Mouse (Mus musculus) small intestine, adult 2 months (tissue): ENCODE data around the gene Larp1. TPM values are rescaled to one million over a fixed set of nuclear protein-coding genes. Genes with fewer than 3 reads are reported as not detected.

ENCODE experiments used
- H3K27ac ChIP-seq: fragments of 200-500 bp; 2 replicates; pipeline ENCODE4 v1.5.1; 2012; ENCODE audit warnings: low read depth, low read length, control low read depth, inconsistent platforms; ENCODE audit not compliant: insufficient read depth
- H3K27me3 ChIP-seq: fragments of 200-500 bp; 2 replicates; pipeline ENCODE4 v1.6.1; 2012; ENCODE audit warnings: mild to moderate bottlenecking, moderate library complexity, low read length, inconsistent platforms; ENCODE audit not compliant: control insufficient read depth, insufficient read depth
- H3K36me3 ChIP-seq: fragments of 200-500 bp; 2 replicates; pipeline ENCODE4 v1.6.1; 2012; ENCODE audit warnings: mild to moderate bottlenecking, low read length, control low read depth, inconsistent platforms; ENCODE audit not compliant: control insufficient read depth, insufficient read depth
- H3K4me1 ChIP-seq: fragments of 200-500 bp; 2 replicates; pipeline ENCODE4 v1.6.1; 2012; ENCODE audit warnings: low read length, inconsistent platforms, mixed read lengths; ENCODE audit not compliant: control insufficient read depth, insufficient read depth, insufficient read length
- H3K4me3 ChIP-seq: fragments of 200-500 bp; 2 replicates; pipeline ENCODE4 v1.5.1; 2012; ENCODE audit warnings: low read depth, mild to moderate bottlenecking, control low read depth, inconsistent platforms, low read length, moderate library complexity
- CTCF ChIP-seq: fragments of 200-500 bp; IDR thresholded peaks from 2 replicates; pipeline ENCODE4 v1.5.1; 2012; ENCODE audit warnings: low read depth, mild to moderate bottlenecking, control low read depth, inconsistent platforms, low read length, moderate library complexity, mixed read lengths; ENCODE audit not compliant: insufficient replicate concordance, insufficient read length; ENCODE audit errors: extremely low read depth
- POLR2A ChIP-seq: fragments of 200-500 bp; IDR thresholded peaks from 2 replicates; pipeline ENCODE4 v1.6.1; 2012; ENCODE audit warnings: low read depth, mild to moderate bottlenecking, control low read depth, inconsistent platforms, low read length, moderate library complexity
- WGBS: fragments of 180-500 bp; shearing (Covaris S2); methylation state at CpG from one replicate; pipeline ENCODE4 v1.1.7; 2018; 5-methylcytosine and 5-hydroxymethylcytosine counted together
- polyA plus RNA-seq: library from polyadenylated mRNA; depleted of rRNA; stranded (reverse); fragments of >200 nt; gene quantifications from 2 replicates; pipeline ENCODE4 v1.2.3, GENCODE M21; 2012; rRNA removed

Gene Larp1
- polyA plus RNA-seq, 1 experiment: 25.9 TPM

DNA sequence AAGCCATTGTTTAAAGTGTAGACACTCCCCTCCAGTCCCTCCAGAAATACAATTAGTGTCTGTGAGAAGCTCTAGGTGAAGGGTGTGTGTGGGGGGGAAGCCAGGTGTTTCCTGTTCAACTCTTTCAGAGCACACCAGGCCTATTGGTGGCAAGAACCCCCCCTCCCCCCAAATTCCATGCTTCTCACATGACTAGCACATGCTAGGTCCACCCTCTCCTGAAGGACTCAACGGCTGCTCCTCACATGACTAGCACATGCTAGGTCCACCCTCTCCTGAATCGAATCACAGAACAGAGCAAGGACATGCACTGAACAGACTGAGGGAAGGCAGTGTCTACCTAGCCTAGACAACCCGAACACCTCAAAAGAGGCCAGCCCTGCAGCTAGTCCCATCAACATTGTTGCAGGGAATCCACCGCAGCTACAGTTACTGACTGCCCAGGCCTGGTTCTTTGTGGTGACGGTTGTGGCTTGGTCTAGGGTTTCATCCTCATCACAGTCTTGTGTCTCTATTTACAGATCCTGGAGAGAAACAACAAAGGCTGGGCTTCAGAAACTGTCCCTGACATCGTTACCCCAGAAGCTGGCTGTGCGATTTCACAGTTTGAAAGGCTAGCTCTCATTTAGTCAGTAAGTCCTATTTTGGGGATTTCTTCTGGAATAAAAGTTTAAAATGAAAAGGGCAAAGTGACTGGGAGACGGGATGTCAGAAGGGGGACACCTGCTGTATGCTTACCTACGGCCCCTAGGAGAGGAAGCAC is 93.9 kb downstream of the Larp1 start:
- peak overlapping the region; percentile 61 for H3K27ac ChIP-seq
- H3K27me3 ChIP-seq: no peaks in the 10 kb centered on the region
- WGBS: 84% methylated on average over 9 of the region's 9 CpGs
- no peak overlapping the region for H3K4me3 ChIP-seq
- TF ChIP-seq POLR2A (no peak), CTCF (no peak)
- H3K4me1 ChIP-seq: peaks cover 8% of the 10 kb centered on the region
- H3K36me3 ChIP-seq: no peaks in the 10 kb centered on the region

DNA sequence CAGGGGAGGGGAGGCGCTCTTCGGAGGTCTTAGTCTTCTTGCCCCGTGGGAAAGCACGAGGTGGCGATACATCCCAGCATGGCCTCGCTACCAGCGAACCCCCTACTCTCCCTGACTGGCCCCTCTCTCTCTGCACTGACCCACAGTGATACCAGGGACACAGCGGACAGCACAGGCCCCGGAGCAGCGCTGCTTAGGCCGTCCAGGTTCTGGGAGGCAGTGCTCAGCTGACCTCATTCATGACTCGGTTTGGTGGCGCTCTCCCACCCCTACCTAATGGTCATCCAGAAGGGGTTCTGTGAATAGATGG is 94.4 kb downstream of the Larp1 start:
- H3K4me3 ChIP-seq: peak overlapping the region; percentile 48
- WGBS: 73% methylated on average over 13 of the region's 13 CpGs

DNA sequence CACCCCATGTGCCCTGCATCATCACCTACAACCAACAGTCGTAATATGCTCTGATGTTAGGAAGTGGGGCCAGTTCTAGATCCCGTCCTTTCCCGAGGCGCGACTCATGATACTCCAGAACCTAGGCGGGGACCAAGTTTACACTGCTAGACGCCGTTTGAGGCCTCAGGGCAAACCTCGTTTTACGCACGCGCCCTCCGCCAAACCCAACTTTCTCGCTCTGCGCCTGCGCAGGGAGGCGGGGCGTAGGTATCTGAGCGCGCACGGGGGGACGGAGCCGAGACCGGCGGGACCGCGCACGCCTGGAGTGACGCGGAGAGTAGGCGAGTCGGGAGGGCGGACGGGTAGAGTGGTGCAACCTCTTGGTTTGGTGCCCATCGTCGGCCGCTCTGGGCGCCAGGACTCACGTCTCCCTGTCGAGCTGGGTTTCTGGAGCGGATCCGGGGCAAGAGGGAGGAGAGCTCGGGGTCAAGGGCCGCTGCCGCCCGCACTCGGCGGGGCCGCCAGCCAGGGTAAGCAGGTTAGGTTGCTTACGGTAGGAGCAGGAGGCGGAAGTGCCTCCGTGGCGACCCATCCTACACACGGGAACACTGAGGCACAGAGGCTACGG is 94.9 kb downstream of the Larp1 start, which contains the start of gene Cnot8:
Gene Cnot8, plus strand, starts transcription at position 457 of the 610 bp plus-strand sequence.
- Histone ChIP-seq H3K27me3 (no peaks in the 10 kb centered on the region), H3K4me1 (peaks cover 8% of the 10 kb centered on the region), H3K36me3 (no peaks in the 10 kb centered on the region), H3K27ac (peak within 1 kb of the TSS; percentile 75), H3K4me3 (peak within 1 kb of the TSS; percentile 67)
- TF ChIP-seq POLR2A: peak; percentile 80
- TF ChIP-seq CTCF: no peak
- whole genome bisulfite sequencing: under 1% methylated on average over 55 of the region's 55 CpGs

More for the DNA sequence above, 94.4 kb downstream of the Larp1 start:
- Histone ChIP-seq H3K36me3 (no peaks in the 10 kb centered on the region), H3K4me1 (peaks cover 8% of the 10 kb centered on the region), H3K27me3 (no peaks in the 10 kb centered on the region), H3K27ac (peak overlapping the region; percentile 61)
- no peak for TF ChIP-seq CTCF

DNA sequence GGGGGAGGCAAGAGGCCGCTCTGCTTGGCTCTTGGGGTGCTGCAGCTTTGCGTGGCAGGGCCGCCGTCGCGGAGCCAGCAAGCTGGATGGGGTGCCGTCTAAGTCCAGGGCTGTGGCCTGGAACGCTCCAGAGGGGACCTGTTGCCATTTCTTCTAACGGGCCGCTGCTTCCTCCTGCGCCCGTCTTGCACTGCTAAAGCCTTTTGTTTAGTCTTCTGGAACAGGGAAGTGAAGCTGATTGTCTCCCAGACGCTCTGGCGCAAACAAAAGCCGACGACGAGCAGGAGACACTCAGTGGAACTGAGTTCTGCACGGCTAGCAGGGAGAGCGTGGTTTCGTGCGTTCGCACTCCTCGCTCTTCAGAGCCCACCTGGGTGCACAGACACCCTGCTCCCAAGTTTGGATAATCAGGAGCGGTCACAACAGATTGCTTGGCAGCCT is 95.5 kb downstream of the Larp1 start:
- Histone ChIP-seq H3K4me3 (peak overlapping the region; percentile 67), H3K4me1 (peaks cover 8% of the 10 kb centered on the region), H3K36me3 (no peaks in the 10 kb centered on the region), H3K27ac (peak overlapping the region; percentile 75), H3K27me3 (no peaks in the 10 kb centered on the region)
- under 1% methylated on average over 24 of the region's 24 CpGs for WGBS
- TF ChIP-seq CTCF (no peak), POLR2A (no peak)

DNA sequence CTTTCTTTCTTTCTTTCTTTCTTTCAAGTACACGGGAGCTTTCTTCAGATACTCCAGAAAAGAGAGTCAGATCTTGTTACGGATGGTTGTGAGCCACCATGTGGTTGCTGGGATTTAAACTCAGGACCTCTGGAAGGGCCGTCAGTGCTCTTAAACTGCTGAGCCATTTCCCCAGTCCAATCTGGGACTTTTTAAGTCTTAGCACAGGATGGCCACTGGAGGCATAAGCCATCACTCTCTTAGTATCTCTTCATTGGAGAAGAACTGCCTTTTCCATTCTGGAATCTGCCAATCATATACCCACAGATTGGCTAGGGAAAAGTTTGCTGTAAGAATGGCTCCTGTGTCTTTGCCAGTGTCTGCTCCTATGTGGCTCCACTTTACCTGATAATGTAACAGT is 98.1 kb downstream of the Larp1 start:
- WGBS: 59% methylated on average over 3 of the region's 3 CpGs
- Histone ChIP-seq H3K27ac (no peak overlapping the region), H3K36me3 (peaks cover 17% of the 10 kb centered on the region), H3K27me3 (no peaks in the 10 kb centered on the region), H3K4me1 (peaks cover 8% of the 10 kb centered on the region), H3K4me3 (no peak overlapping the region)
- TF ChIP-seq CTCF (no peak), POLR2A (no peak)

DNA sequence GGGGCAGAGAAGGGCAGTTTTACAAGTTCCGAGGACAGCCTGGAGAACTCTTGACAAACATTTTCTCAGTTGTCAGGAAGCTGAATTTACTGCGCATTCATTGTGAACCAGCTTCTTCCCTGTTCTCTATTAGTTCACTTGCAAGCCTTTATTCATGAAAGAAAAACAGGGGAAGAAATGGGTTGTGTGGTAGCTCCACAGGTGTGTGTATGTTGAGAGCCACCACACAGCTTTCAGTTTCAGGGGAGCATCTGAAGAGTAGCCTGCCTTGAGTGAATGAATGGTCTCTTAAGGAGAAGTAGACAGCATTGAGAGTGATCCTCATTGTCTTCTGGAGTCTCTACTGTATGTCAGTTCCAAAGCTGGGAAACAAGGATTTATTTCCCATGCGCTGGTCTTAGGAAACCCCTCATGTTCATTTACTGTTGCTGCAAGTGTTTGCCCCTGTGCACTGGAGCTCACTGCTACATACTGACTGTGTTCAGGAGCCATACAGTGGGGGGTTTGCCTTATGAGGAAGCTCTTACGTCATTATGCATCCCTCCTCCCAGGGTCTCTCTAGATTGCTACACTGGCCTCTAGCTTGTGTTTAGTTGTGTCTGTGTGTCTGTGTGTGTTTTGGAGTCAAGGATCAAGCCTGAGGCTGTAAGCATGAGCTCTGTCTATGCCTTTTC is 98.9 kb downstream of the Larp1 start:
- TF ChIP-seq POLR2A (no peak), CTCF (no peak)
- WGBS: 79% methylated on average over 4 of the region's 4 CpGs
- peaks cover 24% of the 10 kb centered on the region for H3K36me3 ChIP-seq

More for the DNA sequence above, 98.9 kb downstream of the Larp1 start:
- Histone ChIP-seq H3K27ac (no peak overlapping the region), H3K27me3 (no peaks in the 10 kb centered on the region), H3K4me1 (peaks cover 8% of the 10 kb centered on the region), H3K4me3 (no peak overlapping the region)

Other genes starting within 250 kb of the Larp1 start
- 34.1 and 107 TPM in 2 replicates for gene Sap30l, start 207.4 kb upstream of the Larp1 start, polyA plus RNA-seq
- 4.6 and 10.1 TPM in 2 replicates for gene Hand1, start 176.2 kb upstream of the Larp1 start, polyA plus RNA-seq
- gene Gm12248, start 84.1 kb downstream of the Larp1 start, polyA plus RNA-seq: 0.18 and 0.23 TPM in 2 replicates
- gene Cnot8, start 95.1 kb downstream of the Larp1 start, polyA plus RNA-seq: 15.1 and 26.6 TPM in 2 replicates
- gene Gemin5, start 159.5 kb downstream of the Larp1 start, polyA plus RNA-seq: 2.5 and 3.5 TPM in 2 replicates
- gene Mrpl22, start 162.6 kb downstream of the Larp1 start, polyA plus RNA-seq: 8.3 and 13.9 TPM in 2 replicates
- 10.8 and 27.7 TPM in 2 replicates for gene Igtp, start 190.5 kb downstream of the Larp1 start, polyA plus RNA-seq
- gene Irgm2, start 190.6 kb downstream of the Larp1 start, polyA plus RNA-seq: 7.1 and 22.7 TPM in 2 replicates